Mouse (Mus musculus): ENCODE data around the gene Arl3.

- TF ChIP-seq POLR2A (IDR thresholded peaks at IDR 0.05; ENCODE audit: control insufficient read depth, low read depth, low read length) (no peak), CTCF (IDR thresholded peaks at IDR 0.05; ENCODE audit: control insufficient read depth, insufficient read depth, insufficient replicate concordance, low read depth, low read length) (no peak)
These were observed 1.1 kb downstream of the Arl3 start for GRCm38 (mm10) chr19:46571878-46572244.
